Mouse (Mus musculus) gonadal fat pad, adult 2 months (tissue): ENCODE measurements at regions not wholly inside any gene's neighbourhood (a gene's known extent, or its start where the extent isn't known, plus 50 kb on each side); places are given as distances from the start of the nearest gene placed in this dataset.
"Not testable (repeated sequence)": the region's sequence is repeated elsewhere in the genome, so short reads cannot be mapped to it uniquely, and the experiment has no call there.

Experiments
- DNase-seq: peaks from one replicate; pipeline ENCODE4 v3.0.0-alpha.2; 2012; ENCODE audit warnings: low read depth

GRCm38 (mm10) chr3:22006651-22007050 lies 69.8 kb upstream of the Tbl1xr1 start:
- no peak for DNase-seq

DNA sequence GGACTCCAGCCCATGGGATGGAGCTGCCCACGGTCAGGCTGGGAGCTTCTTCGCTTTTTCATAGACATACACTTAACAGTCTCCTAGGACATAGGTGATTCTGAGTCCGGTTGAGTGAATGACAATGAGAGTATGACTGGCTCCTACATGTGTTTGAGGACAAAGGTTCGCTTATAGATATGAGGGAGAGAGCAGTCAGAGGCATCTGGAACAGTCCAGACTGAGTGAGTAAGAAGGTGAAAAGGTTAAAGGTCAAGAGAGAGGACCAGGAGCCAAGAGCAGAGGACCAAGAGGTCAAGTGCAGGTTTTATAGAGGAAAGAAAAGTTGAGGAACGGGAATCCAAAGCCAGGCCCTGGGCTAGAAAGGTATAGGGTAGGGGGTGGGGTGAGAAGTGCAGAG lies 68.7 kb upstream of the Tbl1xr1 start:
- no peak for DNase-seq

GRCm38 (mm10) chr3:22008432-22008831 lies 68.0 kb upstream of the Tbl1xr1 start:
- no peak for DNase-seq

- no peak for DNase-seq
Observed at GRCm38 (mm10) chr3:22009898-22010699, 66.4 kb upstream of the Tbl1xr1 start.

DNA sequence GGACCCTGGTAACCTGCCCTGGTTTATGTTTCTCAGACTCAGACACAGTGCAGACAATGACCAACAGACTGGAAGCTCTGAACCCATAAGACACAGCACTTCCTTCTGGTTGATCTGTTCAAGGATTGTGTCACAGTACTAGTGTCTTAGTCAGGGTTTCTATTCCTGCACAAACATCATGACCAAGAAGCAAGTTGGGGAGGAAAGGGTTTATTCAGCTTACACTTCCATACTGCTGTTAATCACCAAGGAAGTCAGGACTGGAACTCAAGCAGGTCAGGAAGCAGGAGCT lies 65.8 kb upstream of the Tbl1xr1 start:
- DNase-seq: not testable (repeated sequence)

- no peak for DNase-seq
Observed at GRCm38 (mm10) chr3:22021360-22021935, 55.0 kb upstream of the Tbl1xr1 start.

DNA sequence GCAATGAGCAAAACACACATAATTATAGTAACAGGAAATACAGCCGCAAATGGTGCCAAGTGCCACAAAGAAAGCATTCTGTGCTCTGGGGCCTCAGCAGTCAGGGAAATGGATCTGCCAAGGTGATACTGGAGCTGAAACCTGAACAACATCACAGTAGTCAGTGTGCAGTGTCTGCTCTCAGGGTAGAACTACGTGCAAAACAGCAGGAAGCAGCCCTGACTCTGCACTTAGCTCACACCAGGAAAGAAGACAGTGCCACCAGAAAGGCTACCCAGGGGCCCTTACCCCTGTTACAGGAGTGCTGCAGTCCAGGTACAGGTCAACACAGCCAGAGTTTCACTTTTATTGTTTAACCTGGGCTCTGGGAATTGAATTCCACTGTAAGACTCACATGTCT lies 54.0 kb upstream of the Tbl1xr1 start:
- DNase-seq: no peak

- peak; percentile 66 for DNase-seq
Observed at GRCm38 (mm10) chr3:22023049-22023448, 53.4 kb upstream of the Tbl1xr1 start.

- DNase-seq: no peak
Observed at GRCm38 (mm10) chr3:22023551-22023950, 52.9 kb upstream of the Tbl1xr1 start.

DNA sequence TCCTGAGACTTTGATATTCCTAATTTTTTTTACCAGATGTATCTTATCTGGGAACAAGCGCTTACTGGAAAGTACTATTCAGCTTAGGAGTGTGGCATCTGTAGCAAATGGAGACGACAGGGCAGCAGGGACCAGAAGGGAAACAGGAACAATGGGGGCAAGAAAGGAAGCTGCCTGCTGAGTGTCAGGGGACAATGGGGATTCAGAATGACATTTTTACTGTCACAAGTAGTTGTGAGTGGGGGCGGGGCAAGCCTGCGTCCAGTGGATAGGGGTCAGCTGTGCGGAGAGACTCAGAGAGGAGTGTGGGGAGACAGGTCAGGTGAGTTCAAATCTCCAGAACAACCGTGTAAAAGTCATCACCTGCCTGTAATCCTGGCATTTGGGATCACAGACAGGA lies 52.3 kb upstream of the Tbl1xr1 start:
- DNase-seq: no peak

DNA sequence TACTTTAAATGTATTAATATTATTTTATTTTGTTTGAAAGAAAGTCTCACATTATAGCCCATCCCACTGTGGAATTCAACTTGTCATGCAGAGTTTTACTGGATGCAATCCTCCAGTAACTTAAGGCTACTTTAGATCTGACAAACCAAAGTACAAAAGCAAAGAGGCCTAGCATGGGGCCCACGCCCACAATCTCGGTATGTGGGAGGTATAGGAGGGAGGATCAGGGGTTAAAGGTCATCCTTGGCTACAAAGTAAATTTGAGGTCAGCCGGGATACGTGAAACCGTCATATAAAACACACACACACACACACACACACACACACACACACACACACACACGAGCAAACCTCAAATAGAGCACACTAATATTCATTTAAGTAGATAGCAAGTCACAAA lies 51.3 kb upstream of the Tbl1xr1 start:
- no peak for DNase-seq

DNA sequence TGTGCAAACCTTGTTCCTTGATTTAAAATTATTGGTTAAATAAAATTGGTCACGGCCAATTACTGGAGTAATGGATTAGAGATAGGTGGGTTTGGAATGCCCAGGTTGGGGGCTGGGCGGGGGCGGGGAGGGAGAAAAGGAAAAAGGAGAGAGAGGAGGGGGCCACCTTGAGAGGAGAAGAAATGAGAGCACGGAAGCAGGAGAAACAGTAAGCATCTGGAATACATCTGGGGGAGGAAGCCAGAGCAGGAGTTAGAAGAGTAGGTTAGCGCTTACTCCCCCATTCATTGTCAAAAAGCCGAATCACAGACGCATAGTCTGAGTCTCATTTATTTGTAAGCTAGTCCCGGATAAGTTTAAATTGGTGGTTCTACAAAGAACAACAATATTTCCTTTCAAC lies 50.8 kb upstream of the Tbl1xr1 start:
- DNase-seq: no peak
